Mouse (Mus musculus): ENCODE measurements around the gene Plch1.

Plch1 gene

DNA sequence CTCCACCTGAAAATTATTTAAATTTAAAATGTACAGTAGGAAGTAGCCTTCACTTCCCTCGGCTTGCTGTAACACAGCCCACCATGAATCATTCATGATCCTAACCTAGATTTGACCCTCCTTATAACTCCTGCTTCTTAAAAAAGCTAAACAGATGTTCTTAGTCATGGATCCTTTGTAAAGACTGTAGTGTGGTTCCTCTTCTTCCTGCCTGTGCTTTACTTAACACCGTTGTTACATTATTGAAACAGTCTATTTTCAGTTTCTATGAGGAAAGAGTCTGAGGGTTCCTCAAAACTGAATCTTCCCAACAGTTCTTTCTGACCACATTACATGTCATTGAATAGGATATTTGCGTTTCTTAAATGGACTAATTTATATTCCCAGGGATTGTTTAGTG is 234.0 kb downstream of the Plch1 start:
- DNase-seq, result no peak

DNA sequence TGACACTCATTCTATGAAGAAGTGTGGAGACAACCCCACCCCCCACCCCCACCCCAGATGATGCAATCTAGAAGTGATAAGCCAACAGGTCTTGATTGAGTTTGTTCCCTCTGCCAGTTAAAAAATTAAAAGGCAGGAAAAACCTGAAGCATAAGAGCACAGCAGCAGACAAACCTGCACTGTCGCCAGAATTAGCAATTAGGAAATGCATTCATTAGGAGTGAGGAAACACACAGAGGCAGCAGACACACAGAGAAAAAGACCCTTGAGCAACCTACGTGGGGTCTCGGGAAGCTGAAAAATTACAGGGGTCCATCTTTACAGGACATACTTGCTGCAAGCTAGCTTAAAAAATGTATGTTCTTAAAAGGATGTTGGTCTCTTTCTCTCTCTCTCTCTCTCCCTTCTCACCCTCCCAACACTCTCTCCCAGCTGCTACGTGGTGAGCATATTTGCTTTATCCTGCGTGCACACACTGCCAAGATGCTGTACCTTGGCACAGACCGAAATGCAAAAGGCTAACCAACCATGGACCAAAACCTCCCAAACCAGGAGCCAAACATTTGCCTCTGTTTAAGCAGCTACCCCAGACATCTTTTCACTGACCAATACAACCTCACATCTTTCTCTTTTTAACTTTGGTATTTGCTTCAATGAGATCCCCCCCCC is 234.6 kb downstream of the Plch1 start:
- no peak for DNase-seq

Measured in cerebellum, adult 18-20 months (tissue).